Mouse (Mus musculus) spleen, adult 2 months (tissue): ENCODE results near the gene Pgm2.

Source experiments
- CTCF ChIP-seq: fragments of 200-500 bp; IDR thresholded peaks from 2 replicates; pipeline ENCODE4 v1.5.1; 2011; ENCODE audit warnings: mild to moderate bottlenecking, inconsistent platforms; ENCODE audit not compliant: insufficient read depth, insufficient read length, insufficient replicate concordance; ENCODE audit errors: extremely low read depth
- POLR2A ChIP-seq: fragments of 200-500 bp; IDR thresholded peaks from 2 replicates; pipeline ENCODE4 v1.6.1; 2011; ENCODE audit warnings: low read depth, low read length, inconsistent platforms

GRCm38 (mm10) chr5:64046995-64047394, 45.8 kb upstream of the Pgm2 start:
- TF ChIP-seq CTCF = no peak
- no peak for TF ChIP-seq POLR2A
